ENCODE assay signal across 20 mouse cellular contexts in genomic region chr1:190130888-190131287, GRCm38 (mm10). TPM values are rescaled to one million over a fixed set of nuclear protein-coding genes. Genes with fewer than 3 reads are reported as not detected.
DNase-seq lines count a peak whose midpoint lies in the region; ATAC-seq and TF ChIP-seq lines count a peak whose summit lies in the region.
"Had no signal": no experiment of that assay in that cellular context is flagged by ENCODE, and none has a peak within 500 bp of the region (broad histone marks: within the 10 kb centered on the region; RNA-seq: fewer than 3 reads in every experiment).

No protein-coding gene starts in this region.

- no peaks in the 10 kb centered on the region for H3K27me3 ChIP-seq in heart, embryonic 15.5 days
- no peaks in the 10 kb centered on the region for H3K27me3 ChIP-seq in heart, adult 2 months (ENCODE audit: control insufficient read depth, insufficient read depth, low read length)
- no peaks in the 10 kb centered on the region for H3K27me3 ChIP-seq in liver, embryonic 12.5 days (replicated peaks)
- no peaks in the 10 kb centered on the region for H3K27me3 ChIP-seq in liver, embryonic 11.5 days (replicated peaks; ENCODE audit: control insufficient read depth, insufficient read depth, low read length)
- H3K27me3 ChIP-seq in liver, postnatal 0 days (ENCODE audit: insufficient read depth, low read length): no peaks in the 10 kb centered on the region
- H3K27me3 ChIP-seq: hindbrain, embryonic 15.5 days had no signal

- DNase-seq in heart, adult 11 months: peak; percentile 22
- no peak for DNase-seq in heart, postnatal 25 days (ENCODE audit: low spot score)
- DNase-seq in heart, adult 2 months: no peak
- DNase-seq in liver, embryonic 11.5 days (ENCODE audit: low spot score): no peak
- DNase-seq in liver, postnatal 0 days: no peak
- DNase-seq in layer of hippocampus, adult 8-10 months (ENCODE audit: low spot score in 2 of 2): no peak
- DNase-seq: adrenal gland, postnatal 14 days; cerebellum, adult 18-20 months; cerebellum, adult 9-11 months; cerebellum, postnatal 36 days; forebrain, postnatal 0 days; gastrocnemius, postnatal 14 days had no signal

- peak overlapping the region; percentile 45; the same call in 1 of the 2 replicates for H3K27ac ChIP-seq in heart, embryonic 15.5 days
- H3K27ac ChIP-seq in heart, adult 2 months: no peak overlapping the region
- peak overlapping the region; percentile 51; the same call in 1 of the 2 replicates for H3K27ac ChIP-seq in liver, embryonic 12.5 days
- no peak overlapping the region for H3K27ac ChIP-seq in liver, embryonic 11.5 days (ENCODE audit: low read depth, low read length)
- H3K27ac ChIP-seq in liver, postnatal 0 days (ENCODE audit: low read depth): peak overlapping the region; percentile 49
- H3K27ac ChIP-seq: embryonic facial prominence, embryonic 13.5 days; forebrain, embryonic 13.5 days; hindbrain, embryonic 15.5 days had no signal

- TF ChIP-seq EP300 in heart, adult 2 months (IDR thresholded peaks at IDR 0.05; ENCODE audit: insufficient read depth, low read depth, low read length): no peak
- peak; percentile 52; the same call in 1 of the 2 replicates for TF ChIP-seq EP300 in liver, postnatal 0 days (IDR thresholded peaks at IDR 0.05; ENCODE audit: low read depth)

- WGBS in heart, embryonic 15.5 days: 68% methylated on average over 4 of the region's 4 CpGs
- 70% methylated on average over 4 of the region's 4 CpGs for WGBS in heart, adult 2 months
- 43% methylated on average over 4 of the region's 4 CpGs for WGBS in liver, embryonic 12.5 days (ENCODE audit: insufficient replicate concordance)
- WGBS in liver, embryonic 11.5 days: 56% methylated on average over 4 of the region's 4 CpGs
- WGBS in liver, postnatal 0 days (ENCODE audit: insufficient replicate concordance): 35% methylated on average over 4 of the region's 4 CpGs

- no peak for TF ChIP-seq CTCF in heart, adult 2 months (IDR thresholded peaks at IDR 0.05)
- TF ChIP-seq CTCF in liver, postnatal 0 days (IDR thresholded peaks at IDR 0.05; ENCODE audit: low read depth): no peak

- no peak overlapping the region for H3K4me2 ChIP-seq in heart, embryonic 15.5 days
- no peak overlapping the region for H3K4me2 ChIP-seq in liver, embryonic 12.5 days
- H3K4me2 ChIP-seq in liver, embryonic 11.5 days: no peak overlapping the region
- no peak overlapping the region for H3K4me2 ChIP-seq in liver, postnatal 0 days (ENCODE audit: low read depth, low read length)
- H3K4me2 ChIP-seq: embryonic facial prominence, embryonic 13.5 days; forebrain, embryonic 13.5 days; hindbrain, embryonic 15.5 days had no signal

- H3K9me3 ChIP-seq in heart, embryonic 15.5 days (replicated peaks): no peaks in the 10 kb centered on the region
- no peaks in the 10 kb centered on the region for H3K9me3 ChIP-seq in liver, embryonic 12.5 days (replicated peaks)
- H3K9me3 ChIP-seq in liver, embryonic 11.5 days (ENCODE audit: control insufficient read depth, low read length): no peaks in the 10 kb centered on the region
- H3K9me3 ChIP-seq in liver, postnatal 0 days (ENCODE audit: low read length): no peaks in the 10 kb centered on the region
- H3K9me3 ChIP-seq: embryonic facial prominence, embryonic 13.5 days; forebrain, embryonic 13.5 days; hindbrain, embryonic 15.5 days had no signal

- H3K36me3 ChIP-seq in heart, embryonic 15.5 days: 0 out of 2 replicates have a peak, but pooled peaks cover 3% of the 10 kb centered on the region
- peaks cover 2% of the 10 kb centered on the region; the same call in 1 of the 2 replicates for H3K36me3 ChIP-seq in heart, adult 2 months (ENCODE audit: control insufficient read depth, insufficient read depth, low read length)
- peaks cover 5% of the 10 kb centered on the region; the same call in 1 of the 2 replicates for H3K36me3 ChIP-seq in liver, embryonic 12.5 days
- no peaks in the 10 kb centered on the region; the same call in 1 of the 2 replicates for H3K36me3 ChIP-seq in liver, embryonic 11.5 days (ENCODE audit: control insufficient read depth, insufficient read depth, low read length)
- no peaks in the 10 kb centered on the region for H3K36me3 ChIP-seq in liver, postnatal 0 days (replicated peaks; ENCODE audit: insufficient read depth, low read length)
- H3K36me3 ChIP-seq: embryonic facial prominence, embryonic 13.5 days; hindbrain, embryonic 15.5 days had no signal

- no peak for TF ChIP-seq POLR2A in heart, adult 2 months (IDR thresholded peaks at IDR 0.05; ENCODE audit: insufficient read depth, low read depth, low read length)

- no peak for ATAC-seq in heart, embryonic 15.5 days (replicated peaks; ENCODE audit: insufficient number of reproducible peaks, insufficient read depth, low FRiP score, low read depth)
- ATAC-seq in liver, embryonic 12.5 days: no peak
- no peak for ATAC-seq in liver, embryonic 11.5 days (replicated peaks; ENCODE audit: low FRiP score)
- no peak; the same call in 1 of the 2 replicates for ATAC-seq in liver, postnatal 0 days
- ATAC-seq: forebrain, embryonic 13.5 days; forebrain, postnatal 0 days; intestine, embryonic 16.5 days had no signal

- no peak overlapping the region for H3K4me3 ChIP-seq in heart, embryonic 15.5 days
- H3K4me3 ChIP-seq in heart, adult 2 months: no peak overlapping the region
- no peak overlapping the region for H3K4me3 ChIP-seq in liver, embryonic 12.5 days
- no peak overlapping the region for H3K4me3 ChIP-seq in liver, embryonic 11.5 days (ENCODE audit: low read depth, low read length)
- H3K4me3 ChIP-seq in liver, postnatal 0 days (ENCODE audit: low read depth, low read length): no peak overlapping the region
- H3K4me3 ChIP-seq: embryonic facial prominence, embryonic 13.5 days; forebrain, embryonic 13.5 days; hindbrain, embryonic 15.5 days had no signal

- intact Hi-C loops in heart, postnatal 25 days (cut with DNase I): no loop called here
- intact Hi-C loops in heart, adult 2 months (cut with DNase I): no loop called here

- no peak overlapping the region for H3K9ac ChIP-seq in heart, embryonic 15.5 days
- no peak overlapping the region for H3K9ac ChIP-seq in heart, adult 2 months (ENCODE audit: low read depth, low read length)
- H3K9ac ChIP-seq in liver, embryonic 12.5 days: no peak overlapping the region
- H3K9ac ChIP-seq in liver, embryonic 11.5 days (ENCODE audit: low read depth, low read length): no peak overlapping the region
- no peak overlapping the region for H3K9ac ChIP-seq in liver, postnatal 0 days (replicated peaks)
- H3K9ac ChIP-seq: embryonic facial prominence, embryonic 13.5 days; forebrain, embryonic 13.5 days; forebrain, postnatal 0 days; hindbrain, embryonic 15.5 days had no signal

- peaks cover 38% of the 10 kb centered on the region for H3K4me1 ChIP-seq in heart, embryonic 15.5 days (replicated peaks)
- peaks cover 3% of the 10 kb centered on the region; the same call in 1 of the 2 replicates for H3K4me1 ChIP-seq in heart, adult 2 months (ENCODE audit: control insufficient read depth, insufficient read depth, low read length)
- peaks cover 4% of the 10 kb centered on the region; the same call in 1 of the 2 replicates for H3K4me1 ChIP-seq in liver, embryonic 12.5 days
- H3K4me1 ChIP-seq in liver, embryonic 11.5 days (replicated peaks; ENCODE audit: control insufficient read depth, insufficient read depth, low read length): peaks cover 4% of the 10 kb centered on the region
- peaks cover 5% of the 10 kb centered on the region for H3K4me1 ChIP-seq in liver, postnatal 0 days (ENCODE audit: insufficient read depth)

- H3K79me2 ChIP-seq in heart, adult 2 months (replicated peaks; ENCODE audit: control insufficient read depth, insufficient read depth, low read length): no peaks in the 10 kb centered on the region

RNA-seq across cellular contexts. Expression of gene Prox1, which starts 39.6 kb away (rescaled TPM):
- 10 to 100 TPM; 48.8 to 48.9 TPM for total RNA-seq in heart, postnatal 25 days (2021)
- polyA plus RNA-seq in heart, embryonic 15.5 days (2015; fragmentation: Nextera tagmentation; extraction: Ambion mirVana): 14.9 and 18.3 TPM in 2 replicates
- total RNA-seq in heart, adult 2 months (2021): 10 to 100 TPM; 46.2 to 57.3 TPM
- 12.1 and 21.7 TPM in 2 replicates for polyA plus RNA-seq in heart, adult 2 months (2012; rRNA removed)
- 7.6 TPM in 2 replicates for polyA plus RNA-seq in liver, embryonic 12.5 days (2016; fragmentation: Nextera tagmentation; extraction: Ambion mirVana)
- polyA plus RNA-seq in liver, embryonic 11.5 days (2014; fragmentation: Nextera tagmentation; extraction: Ambion mirVana): 12.1 and 13.9 TPM in 2 replicates
- 10.0 and 11.8 TPM in 2 replicates for polyA plus RNA-seq in liver, postnatal 0 days (2015; fragmentation: Nextera tagmentation; extraction: Ambion mirVana)
- 10 to 100 TPM; 62.2 to 75.9 (median 71.3) TPM for total RNA-seq in layer of hippocampus, adult 8-10 months (2022)
- total RNA-seq: hematopoietic stem cell, adult 5-6 weeks; MEL had no signal

Comparison
In these comparisons a context has a peak if more than half of its experiments do, and no peak if none do; other contexts are left out.
1. H3K27ac ChIP-seq: peak in heart, embryonic 15.5 days (single experiment), liver, embryonic 12.5 days (single experiment) and liver, postnatal 0 days (single experiment); none in heart, adult 2 months (single experiment) and liver, embryonic 11.5 days (single experiment).